Mouse (Mus musculus) spleen, adult 2 months (tissue): ENCODE measurements around the gene 4930432M17Rik. TPM values are rescaled to one million over a fixed set of nuclear protein-coding genes. Genes with fewer than 3 reads are reported as not detected.

Experiments used
- DNase-seq, 2 experiments: peaks; one replicate each; pipeline versions ENCODE4 v3.0.0 to v3.0.0-alpha.2; 2012 to 2021; ENCODE audit warnings: low spot score in 2 of 2, low read depth in 1 of 2
- H3K27ac ChIP-seq: fragments of 200-500 bp; 2 replicates; pipeline ENCODE4 v1.5.1; 2012; ENCODE audit warnings: low read length, inconsistent platforms; ENCODE audit not compliant: insufficient read depth
- H3K27me3 ChIP-seq: fragments of 200-500 bp; 2 replicates; pipeline ENCODE4 v1.6.1; 2012; ENCODE audit warnings: mild to moderate bottlenecking, moderate library complexity, low read length, inconsistent platforms; ENCODE audit not compliant: control insufficient read depth, insufficient read depth
- H3K36me3 ChIP-seq: fragments of 200-500 bp; 2 replicates; pipeline ENCODE4 v1.6.1; 2012; ENCODE audit warnings: mild to moderate bottlenecking, low read length, inconsistent platforms; ENCODE audit not compliant: control insufficient read depth, insufficient read depth
- H3K4me1 ChIP-seq: fragments of 200-500 bp; 2 replicates; pipeline ENCODE4 v1.6.1; 2011; ENCODE audit warnings: inconsistent platforms; ENCODE audit not compliant: control insufficient read depth, insufficient read depth, insufficient read length
- H3K4me3 ChIP-seq: fragments of 200-500 bp; 2 replicates; pipeline ENCODE4 v1.5.1; 2011; ENCODE audit warnings: mild to moderate bottlenecking, inconsistent platforms; ENCODE audit not compliant: insufficient read depth, insufficient read length; ENCODE audit errors: extremely low read depth
- CTCF ChIP-seq: fragments of 200-500 bp; IDR thresholded peaks from 2 replicates; pipeline ENCODE4 v1.5.1; 2011; ENCODE audit warnings: mild to moderate bottlenecking, inconsistent platforms; ENCODE audit not compliant: insufficient read depth, insufficient read length, insufficient replicate concordance; ENCODE audit errors: extremely low read depth
- POLR2A ChIP-seq: fragments of 200-500 bp; IDR thresholded peaks from 2 replicates; pipeline ENCODE4 v1.6.1; 2011; ENCODE audit warnings: low read depth, low read length, inconsistent platforms
- WGBS: fragments of 180-500 bp; shearing (Covaris S2); methylation state at CpG from one replicate; pipeline ENCODE4 v1.1.7; 2018; 5-methylcytosine and 5-hydroxymethylcytosine counted together
- polyA plus RNA-seq: library from polyadenylated mRNA; depleted of rRNA; stranded (reverse); fragments of >200 nt; gene quantifications from 2 replicates; pipeline ENCODE4 v1.2.3, GENCODE M21; 2012; rRNA removed

4930432M17Rik gene
- polyA plus RNA-seq, 1 experiment, result not detected

- Histone ChIP-seq H3K27me3 (peaks cover 9% of the 10 kb centered on the region), H3K4me1 (peaks cover 8% of the 10 kb centered on the region), H3K36me3 (no peaks in the 10 kb centered on the region), H3K4me3 (peak within 1 kb of the TSS; percentile 50), H3K27ac (no peak within 1 kb of the TSS)
- 1% methylated on average over 72 of the region's 73 CpGs for WGBS
- TF ChIP-seq CTCF (peak; percentile 45; the same call in 1 of the 2 replicates), POLR2A (no peak)
- peak in 1 of 2 experiments; percentile 44 for DNase-seq
Measured at GRCm38 (mm10) chr3:121722971-121723844, 52.6 kb downstream of the 4930432M17Rik start, which contains the start of gene F3. Gene F3, plus strand, starts transcription at chr3:121723537.

DNA sequence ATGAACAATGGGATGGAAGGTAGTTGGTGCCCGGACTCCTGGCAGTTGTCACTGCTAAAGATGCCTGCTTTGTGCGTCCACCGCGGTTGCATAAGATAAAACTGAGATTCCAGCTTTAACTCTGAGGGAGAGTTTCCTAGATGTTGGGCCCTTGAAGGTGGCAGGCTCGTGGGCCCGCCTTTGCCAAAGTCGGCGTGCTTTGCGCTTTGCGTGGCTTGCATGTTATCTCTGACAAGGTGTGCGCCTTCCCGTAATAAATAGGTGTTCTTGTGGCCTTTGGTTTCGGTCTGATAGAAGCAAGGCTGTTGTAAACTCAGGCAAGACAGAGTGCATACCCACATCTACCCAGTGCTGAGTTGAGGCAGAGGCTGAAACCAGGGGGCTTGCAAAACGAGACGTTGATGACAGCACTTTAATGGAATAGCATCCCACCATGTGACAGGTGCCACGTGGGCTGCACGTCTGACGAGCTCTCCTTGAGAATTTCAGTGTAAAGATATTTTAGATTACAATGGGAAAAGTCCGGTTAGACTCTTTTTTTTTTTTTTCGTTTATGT is 53.5 kb downstream of the 4930432M17Rik start:
- H3K27me3 ChIP-seq, result peaks cover 9% of the 10 kb centered on the region
- peaks cover 8% of the 10 kb centered on the region for H3K4me1 ChIP-seq
- DNase-seq, result no peak
- no peak for TF ChIP-seq POLR2A
- H3K36me3 ChIP-seq, result no peaks in the 10 kb centered on the region
- H3K4me3 ChIP-seq, result no peak overlapping the region
- 31% methylated on average over 20 of the region's 20 CpGs for WGBS
- no peak overlapping the region for H3K27ac ChIP-seq

DNA sequence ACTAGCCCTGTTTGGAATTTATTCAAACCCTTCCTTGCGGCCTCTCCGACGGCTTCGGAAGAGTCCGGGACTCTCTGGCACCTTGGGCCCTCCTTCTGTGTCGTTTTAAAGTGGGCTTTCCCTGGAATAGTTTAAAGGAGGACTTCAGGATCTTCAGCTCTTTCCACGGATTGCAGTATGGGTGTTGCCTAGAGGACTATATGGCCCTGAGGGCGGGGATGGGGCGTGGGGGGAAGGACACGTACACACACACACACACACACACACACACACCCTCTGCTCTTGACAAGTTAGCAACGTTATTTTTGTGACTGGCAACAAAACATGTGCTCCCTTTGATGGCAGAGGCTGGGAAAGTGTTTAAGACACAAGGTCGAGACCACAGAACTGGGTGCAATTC is 54.0 kb downstream of the 4930432M17Rik start:
- no peaks in the 10 kb centered on the region for H3K36me3 ChIP-seq
- WGBS, result 67% methylated on average over 12 of the region's 12 CpGs
- H3K4me1 ChIP-seq, result peaks cover 8% of the 10 kb centered on the region
- H3K27ac ChIP-seq, result no peak overlapping the region
- TF ChIP-seq POLR2A (no peak), CTCF (no peak)
- no peak for DNase-seq
- no peak overlapping the region for H3K4me3 ChIP-seq
- H3K27me3 ChIP-seq, result peaks cover 9% of the 10 kb centered on the region

DNA sequence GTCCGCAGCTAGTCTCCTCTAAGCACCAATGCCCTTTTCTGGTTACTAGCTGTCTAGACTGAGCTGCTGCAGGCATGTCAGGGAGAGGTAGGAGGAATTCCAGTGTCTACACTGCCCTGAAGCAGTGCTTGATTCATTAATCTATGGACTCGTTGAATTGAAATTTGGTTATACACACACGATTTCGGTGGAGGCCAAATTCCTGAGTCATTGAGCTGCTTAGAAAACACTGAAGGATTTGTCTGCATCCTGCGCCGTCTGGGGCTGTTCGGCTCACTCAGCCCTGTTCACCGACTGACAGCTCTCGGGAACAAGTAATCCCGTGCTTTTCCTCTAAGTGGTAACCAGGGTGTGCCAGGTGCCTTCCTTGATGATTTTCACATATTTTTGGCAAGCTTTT is 55.1 kb downstream of the 4930432M17Rik start:
- Histone ChIP-seq H3K4me1 (peaks cover 8% of the 10 kb centered on the region), H3K36me3 (no peaks in the 10 kb centered on the region), H3K27me3 (peaks cover 9% of the 10 kb centered on the region), H3K4me3 (no peak overlapping the region), H3K27ac (no peak overlapping the region)
- TF ChIP-seq CTCF (no peak), POLR2A (no peak)
- DNase-seq, result no peak
- 92% methylated on average over 10 of the region's 10 CpGs for WGBS

- DNase-seq, result no peak
- H3K4me3 ChIP-seq, result no peak overlapping the region
- TF ChIP-seq POLR2A, result no peak
- TF ChIP-seq CTCF, result no peak
- H3K27ac ChIP-seq, result no peak overlapping the region
- H3K27me3 ChIP-seq, result no peaks in the 10 kb centered on the region
- H3K4me1 ChIP-seq, result no peaks in the 10 kb centered on the region
- no peaks in the 10 kb centered on the region for H3K36me3 ChIP-seq
- 54% methylated on average over 4 of the region's 4 CpGs for WGBS
Measured at GRCm38 (mm10) chr3:121729678-121730077, 59.1 kb downstream of the 4930432M17Rik start.

Other genes starting within 250 kb of the 4930432M17Rik start
- 55.7 and 92.3 TPM in 2 replicates for gene Cnn3, start 244.3 kb upstream of the 4930432M17Rik start, polyA plus RNA-seq
- 0.08 and 0.29 TPM in 2 replicates for gene Slc44a3, start 138.4 kb upstream of the 4930432M17Rik start, polyA plus RNA-seq
- gene F3, start 52.8 kb downstream of the 4930432M17Rik start, polyA plus RNA-seq, result 3.1 and 3.4 TPM in 2 replicates
- gene Abcd3, start 144.5 kb downstream of the 4930432M17Rik start, polyA plus RNA-seq, result 1.4 and 1.7 TPM in 2 replicates